Mouse (Mus musculus): ENCODE data around the gene Large1. TPM values are rescaled to one million over a fixed set of nuclear protein-coding genes. Genes with fewer than 3 reads are reported as not detected.

Gene Large1
- polyA plus RNA-seq, 1 experiment from 2014 or later: 23.9 TPM

DNA sequence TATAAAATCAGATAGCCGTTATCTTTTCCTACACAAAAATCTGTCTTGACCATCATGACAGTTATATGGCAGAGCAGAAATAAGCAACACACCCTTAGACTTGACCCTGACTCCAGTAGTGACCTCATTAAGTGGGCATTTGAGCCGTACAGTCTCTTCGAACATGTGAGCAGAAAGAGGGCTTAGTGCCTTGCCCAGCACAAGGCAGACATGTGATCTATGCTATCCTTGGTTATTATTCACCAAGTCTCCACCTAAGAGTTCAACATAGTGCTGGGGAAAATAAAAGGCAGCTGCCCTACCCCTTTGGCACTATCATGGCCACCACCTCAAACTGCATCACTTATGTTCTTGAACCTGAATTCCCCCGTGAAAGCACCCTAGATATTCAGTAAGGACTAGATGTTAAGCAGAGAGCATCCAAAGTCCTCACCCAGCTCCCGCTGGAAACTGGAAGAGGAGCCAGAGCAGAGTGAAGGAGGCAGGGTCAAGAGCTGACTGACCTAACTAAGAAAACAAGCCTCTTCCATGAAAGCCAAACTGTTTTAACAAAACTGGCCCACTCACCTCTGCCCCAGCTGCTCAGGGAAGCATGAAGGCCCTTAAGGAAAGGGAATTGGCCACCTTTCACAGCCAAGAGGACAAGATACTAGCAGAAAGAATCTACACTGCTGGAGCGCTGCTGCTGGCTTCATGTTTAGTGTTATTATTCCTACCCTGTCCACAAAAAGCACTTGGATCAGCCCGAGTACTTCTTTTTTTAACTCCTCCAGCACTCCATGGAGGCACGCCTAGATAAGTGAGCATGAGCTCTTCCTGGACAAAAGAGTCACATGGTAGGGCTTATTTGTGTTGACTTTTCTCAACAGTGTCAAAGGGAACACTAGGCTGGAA, 40.4 kb downstream of the Large1 start:
- H3K9ac ChIP-seq (replicated peaks; ENCODE audit: low read length): no peak overlapping the region
- no peak overlapping the region for H3K27ac ChIP-seq (replicated peaks; ENCODE audit: low read depth, low read length)
- no peak overlapping the region for H3K4me3 ChIP-seq (replicated peaks; ENCODE audit: low read depth, low read length)
- H3K36me3 ChIP-seq (ENCODE audit: control insufficient read depth, insufficient read depth, low read length): no peaks in the 10 kb centered on the region
- WGBS: 84% methylated on average over 8 of the region's 8 CpGs
- no peaks in the 10 kb centered on the region for H3K9me3 ChIP-seq (ENCODE audit: control insufficient read depth, low read length)
- no peaks in the 10 kb centered on the region for H3K4me1 ChIP-seq (ENCODE audit: control insufficient read depth, insufficient read depth, low read length)
- DNase-seq (no peak), ATAC-seq (ENCODE audit: low FRiP score, low TSS enrichment) (no peak)
- no peak overlapping the region for H3K4me2 ChIP-seq (ENCODE audit: low read length)
- no peaks in the 10 kb centered on the region for H3K27me3 ChIP-seq (ENCODE audit: control insufficient read depth, insufficient read depth, low read length)

DNA sequence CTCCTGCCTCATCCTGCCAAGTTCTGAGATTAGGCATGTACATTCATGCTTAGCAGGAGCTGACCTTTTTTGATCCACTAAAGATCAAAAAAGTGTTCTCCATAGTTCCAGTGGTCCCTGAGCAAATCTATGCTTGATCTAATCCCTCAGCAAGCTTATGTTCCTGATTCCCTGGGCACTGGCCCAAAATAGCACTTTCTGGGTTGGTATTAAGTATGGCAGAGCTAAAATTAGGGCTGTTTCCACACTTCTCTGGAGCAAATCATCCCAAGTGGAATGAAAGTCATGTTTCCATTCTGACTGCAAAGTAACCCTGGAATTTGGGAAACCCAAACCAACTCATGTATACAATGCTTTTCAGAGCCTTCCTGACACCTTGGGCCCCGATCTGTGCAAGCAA, 42.9 kb downstream of the Large1 start:
- 100% methylated on average over 1 of the region's 1 CpGs for WGBS
- ATAC-seq (ENCODE audit: low FRiP score, low TSS enrichment) (no peak), DNase-seq (no peak)
- Histone ChIP-seq H3K36me3 (ENCODE audit: control insufficient read depth, insufficient read depth, low read length) (no peaks in the 10 kb centered on the region), H3K9me3 (ENCODE audit: control insufficient read depth, low read length) (no peaks in the 10 kb centered on the region), H3K27ac (replicated peaks; ENCODE audit: low read depth, low read length) (no peak overlapping the region), H3K4me2 (ENCODE audit: low read length) (no peak overlapping the region), H3K4me3 (replicated peaks; ENCODE audit: low read depth, low read length) (no peak overlapping the region), H3K27me3 (ENCODE audit: control insufficient read depth, insufficient read depth, low read length) (no peaks in the 10 kb centered on the region), H3K9ac (replicated peaks; ENCODE audit: low read length) (no peak overlapping the region), H3K4me1 (ENCODE audit: control insufficient read depth, insufficient read depth, low read length) (no peaks in the 10 kb centered on the region)

DNA sequence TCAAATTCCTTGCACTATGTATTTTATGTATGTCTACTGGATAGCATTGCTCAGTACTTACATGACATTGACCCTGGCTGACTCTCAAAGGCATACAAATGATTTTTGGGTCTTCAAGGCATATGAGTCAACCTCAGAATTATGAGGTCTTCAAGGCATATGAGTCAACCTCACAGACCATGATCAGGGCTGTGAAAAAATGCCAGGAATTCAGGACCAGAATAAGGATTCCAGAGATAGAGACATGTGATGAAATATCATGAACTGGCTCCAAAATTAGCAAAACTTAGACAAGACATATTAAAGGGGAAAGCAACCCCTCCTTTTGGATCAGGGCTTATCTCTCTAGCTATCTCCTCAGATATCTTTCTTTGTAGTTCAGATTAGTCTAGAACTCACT, 43.3 kb downstream of the Large1 start:
- ATAC-seq (ENCODE audit: low FRiP score, low TSS enrichment) (no peak), DNase-seq (no peak)
- no peak overlapping the region for H3K27ac ChIP-seq (replicated peaks; ENCODE audit: low read depth, low read length)

DNA sequence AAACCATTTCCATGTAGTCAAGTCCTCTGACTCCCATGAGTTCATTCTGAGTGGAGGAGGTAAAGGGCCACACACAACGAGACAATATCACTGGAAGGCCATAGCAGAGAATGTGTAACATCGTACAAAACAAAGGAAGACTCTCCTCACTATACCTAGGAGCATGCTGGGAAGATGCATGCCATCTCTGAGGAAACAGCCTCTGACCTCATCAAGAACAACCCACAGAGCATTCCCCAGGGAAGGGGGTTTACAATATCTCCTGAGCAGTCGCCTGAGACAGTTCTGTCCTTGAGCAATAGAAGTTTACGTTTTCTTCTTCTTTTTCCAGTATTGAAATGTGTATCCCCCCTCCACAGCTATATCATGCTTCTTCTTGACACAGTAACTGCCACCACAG, 49.4 kb downstream of the Large1 start:
- DNase-seq (no peak), ATAC-seq (ENCODE audit: low FRiP score, low TSS enrichment) (no peak)
- Histone ChIP-seq H3K36me3 (ENCODE audit: control insufficient read depth, insufficient read depth, low read length) (no peaks in the 10 kb centered on the region), H3K4me2 (ENCODE audit: low read length) (no peak overlapping the region), H3K9me3 (ENCODE audit: control insufficient read depth, low read length) (no peaks in the 10 kb centered on the region), H3K4me1 (ENCODE audit: control insufficient read depth, insufficient read depth, low read length) (no peaks in the 10 kb centered on the region), H3K9ac (replicated peaks; ENCODE audit: low read length) (no peak overlapping the region), H3K27ac (replicated peaks; ENCODE audit: low read depth, low read length) (no peak overlapping the region), H3K4me3 (replicated peaks; ENCODE audit: low read depth, low read length) (no peak overlapping the region), H3K27me3 (ENCODE audit: control insufficient read depth, insufficient read depth, low read length) (no peaks in the 10 kb centered on the region)
- WGBS: 73% methylated on average over 4 of the region's 4 CpGs

More for the DNA sequence above, 43.3 kb downstream of the Large1 start:
- no peaks in the 10 kb centered on the region for H3K27me3 ChIP-seq (ENCODE audit: control insufficient read depth, insufficient read depth, low read length)
- no peak overlapping the region for H3K4me2 ChIP-seq (ENCODE audit: low read length)
- no peaks in the 10 kb centered on the region for H3K9me3 ChIP-seq (ENCODE audit: control insufficient read depth, low read length)
- H3K4me1 ChIP-seq (ENCODE audit: control insufficient read depth, insufficient read depth, low read length): no peaks in the 10 kb centered on the region
- no peaks in the 10 kb centered on the region for H3K36me3 ChIP-seq (ENCODE audit: control insufficient read depth, insufficient read depth, low read length)
- H3K9ac ChIP-seq (replicated peaks; ENCODE audit: low read length): no peak overlapping the region
- H3K4me3 ChIP-seq (replicated peaks; ENCODE audit: low read depth, low read length): no peak overlapping the region

DNA sequence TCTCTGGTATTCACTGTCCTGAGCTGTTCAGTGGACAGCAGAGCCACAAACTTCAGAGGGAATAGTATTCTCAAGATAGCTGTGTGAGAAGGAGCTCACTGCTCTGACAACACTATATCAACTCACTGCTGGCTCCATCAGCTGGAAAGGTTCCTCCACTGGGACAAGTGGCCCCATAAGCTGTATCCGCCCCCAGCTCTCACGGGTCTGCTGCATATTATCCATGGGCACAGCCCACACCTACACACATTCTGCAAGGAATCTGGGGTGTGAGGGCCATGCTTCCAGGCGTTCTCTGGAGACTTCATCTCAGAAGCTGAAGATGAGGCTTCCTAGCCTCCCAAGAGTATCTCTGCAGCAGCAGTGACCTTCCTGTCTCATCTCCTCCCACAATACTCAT, 50.4 kb downstream of the Large1 start:
- no peak overlapping the region for H3K4me3 ChIP-seq (replicated peaks; ENCODE audit: low read depth, low read length)
- no peak overlapping the region for H3K9ac ChIP-seq (replicated peaks; ENCODE audit: low read length)
- H3K9me3 ChIP-seq (ENCODE audit: control insufficient read depth, low read length): no peaks in the 10 kb centered on the region
- DNase-seq: no peak
- no peaks in the 10 kb centered on the region for H3K4me1 ChIP-seq (ENCODE audit: control insufficient read depth, insufficient read depth, low read length)
- no peak for ATAC-seq (ENCODE audit: low FRiP score, low TSS enrichment)
- no peak overlapping the region for H3K4me2 ChIP-seq (ENCODE audit: low read length)
- no peak overlapping the region for H3K27ac ChIP-seq (replicated peaks; ENCODE audit: low read depth, low read length)
- WGBS: 93% methylated on average over 3 of the region's 3 CpGs
- H3K27me3 ChIP-seq (ENCODE audit: control insufficient read depth, insufficient read depth, low read length): no peaks in the 10 kb centered on the region
- H3K36me3 ChIP-seq (ENCODE audit: control insufficient read depth, insufficient read depth, low read length): no peaks in the 10 kb centered on the region

DNA sequence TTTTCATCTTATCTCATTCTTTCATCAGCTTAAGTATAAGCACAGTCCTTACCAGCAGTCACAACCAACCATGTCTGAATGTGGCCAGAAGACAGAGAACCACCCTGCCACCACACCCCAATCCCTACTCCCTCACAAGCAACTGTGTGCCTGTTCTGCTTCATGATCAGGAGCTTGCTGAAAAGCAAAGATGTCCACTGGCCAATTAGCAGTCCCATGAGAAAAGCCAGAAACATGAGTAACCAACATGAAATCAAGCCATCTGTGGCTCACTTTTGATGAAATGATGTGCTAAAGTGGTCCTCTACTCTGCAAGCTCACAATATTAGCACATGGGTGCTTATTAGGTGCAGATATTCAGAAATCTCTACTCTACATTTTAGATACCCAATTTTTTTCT, 57.8 kb downstream of the Large1 start:
- Histone ChIP-seq H3K27me3 (ENCODE audit: control insufficient read depth, insufficient read depth, low read length) (no peaks in the 10 kb centered on the region), H3K4me1 (ENCODE audit: control insufficient read depth, insufficient read depth, low read length) (no peaks in the 10 kb centered on the region), H3K4me2 (ENCODE audit: low read length) (no peak overlapping the region), H3K9ac (replicated peaks; ENCODE audit: low read length) (no peak overlapping the region), H3K36me3 (ENCODE audit: control insufficient read depth, insufficient read depth, low read length) (no peaks in the 10 kb centered on the region), H3K9me3 (ENCODE audit: control insufficient read depth, low read length) (no peaks in the 10 kb centered on the region), H3K27ac (replicated peaks; ENCODE audit: low read depth, low read length) (no peak overlapping the region), H3K4me3 (replicated peaks; ENCODE audit: low read depth, low read length) (no peak overlapping the region)
- ATAC-seq (ENCODE audit: low FRiP score, low TSS enrichment) (no peak), DNase-seq (no peak)

DNA sequence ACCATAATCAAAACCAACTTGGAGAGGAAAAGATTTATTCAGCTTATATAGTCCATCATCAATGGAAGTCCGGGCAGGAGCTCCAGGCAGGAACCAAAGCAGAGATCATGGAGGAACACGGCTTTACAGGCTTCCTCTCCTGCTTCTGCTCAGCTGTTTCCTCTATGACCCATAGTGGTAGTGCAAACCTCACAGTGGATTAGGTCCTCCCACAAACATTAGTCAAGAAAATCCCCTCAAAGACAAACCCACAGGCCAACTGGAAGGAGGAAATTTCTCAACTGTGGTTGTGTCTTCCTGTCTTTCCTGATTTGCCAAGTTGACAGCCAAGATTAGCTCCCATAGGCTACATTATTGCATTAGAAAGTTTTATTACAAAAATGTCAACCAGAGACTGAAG, 59.7 kb downstream of the Large1 start:
- Histone ChIP-seq H3K4me1 (ENCODE audit: control insufficient read depth, insufficient read depth, low read length) (no peaks in the 10 kb centered on the region), H3K36me3 (ENCODE audit: control insufficient read depth, insufficient read depth, low read length) (no peaks in the 10 kb centered on the region), H3K4me2 (ENCODE audit: low read length) (no peak overlapping the region), H3K4me3 (replicated peaks; ENCODE audit: low read depth, low read length) (no peak overlapping the region), H3K9ac (replicated peaks; ENCODE audit: low read length) (no peak overlapping the region), H3K27me3 (ENCODE audit: control insufficient read depth, insufficient read depth, low read length) (no peaks in the 10 kb centered on the region), H3K9me3 (ENCODE audit: control insufficient read depth, low read length) (no peaks in the 10 kb centered on the region), H3K27ac (replicated peaks; ENCODE audit: low read depth, low read length) (no peak overlapping the region)
- WGBS: 98% methylated on average over 2 of the region's 2 CpGs
- ATAC-seq (ENCODE audit: low FRiP score, low TSS enrichment) (no peak), DNase-seq (no peak)

DNA sequence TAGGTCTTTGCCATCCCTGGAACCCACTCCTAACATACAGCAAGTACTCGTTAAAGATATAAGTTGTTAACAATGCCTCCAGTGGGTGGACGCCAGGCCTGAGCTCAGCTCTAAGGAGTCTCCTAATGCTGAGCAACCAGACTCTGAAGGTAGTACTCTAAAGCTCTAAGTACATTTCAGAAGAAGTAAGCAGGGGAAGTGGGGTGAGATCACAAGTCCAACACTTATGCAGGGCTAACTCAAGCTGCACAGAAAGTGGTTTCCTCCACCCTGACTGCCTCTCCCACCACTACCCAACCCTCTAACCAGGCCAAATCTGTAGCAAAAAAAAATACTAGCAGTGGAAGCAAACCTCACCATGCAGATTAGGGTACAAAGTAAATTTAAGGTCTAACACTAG, 61.7 kb downstream of the Large1 start:
- no peak overlapping the region for H3K9ac ChIP-seq (replicated peaks; ENCODE audit: low read length)
- ATAC-seq (ENCODE audit: low FRiP score, low TSS enrichment) (no peak), DNase-seq (no peak)
- H3K4me2 ChIP-seq (ENCODE audit: low read length): no peak overlapping the region
- H3K4me1 ChIP-seq (ENCODE audit: control insufficient read depth, insufficient read depth, low read length): no peaks in the 10 kb centered on the region
- H3K4me3 ChIP-seq (replicated peaks; ENCODE audit: low read depth, low read length): no peak overlapping the region
- H3K27ac ChIP-seq (replicated peaks; ENCODE audit: low read depth, low read length): no peak overlapping the region
- 86% methylated on average over 2 of the region's 2 CpGs for WGBS
- no peaks in the 10 kb centered on the region for H3K36me3 ChIP-seq (ENCODE audit: control insufficient read depth, insufficient read depth, low read length)
- no peaks in the 10 kb centered on the region for H3K27me3 ChIP-seq (ENCODE audit: control insufficient read depth, insufficient read depth, low read length)
- H3K9me3 ChIP-seq (ENCODE audit: control insufficient read depth, low read length): no peaks in the 10 kb centered on the region

DNA sequence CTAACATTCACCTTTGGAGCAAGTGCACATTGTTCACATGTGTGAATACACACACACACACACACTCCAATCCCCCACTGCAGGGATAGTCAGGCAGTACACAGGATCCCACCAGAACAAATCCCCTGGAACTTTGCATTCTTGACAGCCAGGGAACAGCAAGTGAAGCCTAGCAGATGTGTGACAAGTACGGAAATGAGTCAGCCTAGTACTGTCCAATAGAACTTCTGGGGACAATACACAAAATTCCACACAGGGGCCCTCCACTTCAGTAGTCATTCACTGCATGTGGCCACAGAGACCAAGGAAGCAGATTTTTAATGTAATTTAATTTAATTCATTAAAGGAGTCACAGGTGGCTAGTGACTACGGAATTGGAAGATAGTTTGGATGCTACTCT, 62.7 kb downstream of the Large1 start:
- no peaks in the 10 kb centered on the region for H3K9me3 ChIP-seq (ENCODE audit: control insufficient read depth, low read length)
- WGBS: 79% methylated on average over 2 of the region's 2 CpGs
- DNase-seq: no peak
- H3K9ac ChIP-seq (replicated peaks; ENCODE audit: low read length): no peak overlapping the region
- H3K27me3 ChIP-seq (ENCODE audit: control insufficient read depth, insufficient read depth, low read length): no peaks in the 10 kb centered on the region
- no peak for ATAC-seq (ENCODE audit: low FRiP score, low TSS enrichment)
- H3K4me2 ChIP-seq (ENCODE audit: low read length): no peak overlapping the region
- H3K36me3 ChIP-seq (ENCODE audit: control insufficient read depth, insufficient read depth, low read length): no peaks in the 10 kb centered on the region
- no peak overlapping the region for H3K27ac ChIP-seq (replicated peaks; ENCODE audit: low read depth, low read length)
- no peaks in the 10 kb centered on the region for H3K4me1 ChIP-seq (ENCODE audit: control insufficient read depth, insufficient read depth, low read length)
- no peak overlapping the region for H3K4me3 ChIP-seq (replicated peaks; ENCODE audit: low read depth, low read length)
